Mouse (Mus musculus) myocyte (in vitro differentiated cells): ENCODE measurements around the gene Szrd1.

Source experiments
- E2F4 ChIP-seq: IDR thresholded peaks from one replicate; pipeline ENCODE4 v1.6.1; 2011; ENCODE audit warnings: mild to moderate bottlenecking, control low read depth, moderate library complexity; ENCODE audit not compliant: insufficient read depth
- MYOD1 ChIP-seq, 3 experiments: IDR thresholded peaks; one replicate each; pipeline ENCODE4 v1.6.1; 2011; ENCODE audit warnings: control low read depth in 2 of 3, low read depth in 2 of 3, mild to moderate bottlenecking in 2 of 3, moderate library complexity in 1 of 3; ENCODE audit not compliant: insufficient read length in 2 of 3, control insufficient read depth in 1 of 3
- MYOG ChIP-seq, 3 experiments: IDR thresholded peaks; one replicate each; pipeline ENCODE4 v1.6.1; 2011; ENCODE audit warnings: control low read depth in 2 of 3, low read depth in 2 of 3, mild to moderate bottlenecking in 2 of 3; ENCODE audit not compliant: insufficient read length in 2 of 3, control insufficient read depth in 1 of 3, insufficient read depth in 1 of 3
- POLR2AphosphoS2 ChIP-seq: IDR thresholded peaks from one replicate; pipeline ENCODE4 v1.6.1; 2011; ENCODE audit warnings: low read depth, control low read depth; ENCODE audit not compliant: insufficient read length
- TCF12 ChIP-seq: IDR thresholded peaks from one replicate; pipeline ENCODE4 v1.6.1; 2011; ENCODE audit warnings: mild to moderate bottlenecking, control low read depth; ENCODE audit not compliant: poor library complexity, insufficient read depth, severe bottlenecking
- USF1 ChIP-seq: IDR thresholded peaks from one replicate; pipeline ENCODE4 v1.6.1; 2011; ENCODE audit warnings: low read depth, mild to moderate bottlenecking, control low read depth, moderate library complexity

GRCm38 (mm10) chr4:141077681-141078509 is 61.7 kb downstream of the Szrd1 start, which contains the start of gene Necap2:
- peak; percentile 92 for TF ChIP-seq POLR2AphosphoS2
- TF ChIP-seq MYOD1 (IDR thresholded peaks at IDR 0.05; ENCODE audit: control insufficient read depth in 1 of 3, insufficient read length in 2 of 3, low read depth in 2 of 3) = no peak
- no peak for TF ChIP-seq USF1
- no peak for TF ChIP-seq TCF12
- no peak for TF ChIP-seq E2F4
- TF ChIP-seq MYOG (IDR thresholded peaks at IDR 0.05; ENCODE audit: control insufficient read depth in 1 of 3, insufficient read depth in 1 of 3, insufficient read length in 2 of 3, low read depth in 2 of 3) = no peak
